Mouse (Mus musculus) brain, embryonic 14.5 days (tissue): Measurements from ENCODE around the gene Wdr73.
A peak's percentile ranks its signal among the peaks of the same experiment; 100 is the strongest.

Source experiments
- CTCF ChIP-seq: fragments of 200-500 bp; IDR thresholded peaks from 2 replicates; pipeline ENCODE4 v1.5.1; 2012; ENCODE audit warnings: inconsistent platforms, mild to moderate bottlenecking, moderate library complexity, borderline replicate concordance; ENCODE audit not compliant: insufficient read depth, insufficient read length; ENCODE audit errors: extremely low read depth
- POLR2A ChIP-seq: fragments of 200-500 bp; IDR thresholded peaks from 2 replicates; pipeline ENCODE4 v1.6.1; 2012; ENCODE audit warnings: mild to moderate bottlenecking, inconsistent platforms, borderline replicate concordance; ENCODE audit not compliant: poor library complexity, insufficient read depth, insufficient read length, severe bottlenecking; ENCODE audit errors: extremely low read depth

DNA sequence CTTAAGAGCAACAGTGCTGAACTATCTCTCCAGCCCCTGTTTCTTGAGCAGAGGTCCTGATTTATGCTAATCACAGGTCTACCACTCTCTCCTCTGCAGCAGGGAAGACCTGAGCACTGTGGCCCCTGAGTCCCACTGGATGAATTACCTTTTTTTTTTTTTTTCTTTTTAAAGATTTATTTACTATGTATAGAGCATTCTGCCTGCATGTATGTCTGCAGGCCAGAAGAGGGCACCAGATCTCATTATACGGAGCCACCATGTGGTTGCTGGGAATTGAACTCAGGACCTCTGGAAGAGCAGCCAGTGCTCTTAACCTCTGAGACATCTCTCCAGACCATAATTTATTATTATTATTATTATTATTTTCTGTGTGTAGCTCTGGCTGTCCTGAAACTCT, 15.4 kb downstream of the Wdr73 start:
- TF ChIP-seq CTCF = peak; percentile 26; the same call in 1 of the 2 replicates
- TF ChIP-seq POLR2A = no peak
